Mouse (Mus musculus) myocyte (in vitro differentiated cells): ENCODE results near the gene B4galt3.

Source experiments
- CEBPB ChIP-seq: IDR thresholded peaks from 2 replicates; pipeline ENCODE4 v1.6.1; 2011; ENCODE audit warnings: mild to moderate bottlenecking, moderate library complexity; ENCODE audit not compliant: poor library complexity, insufficient read depth, severe bottlenecking
- MAX ChIP-seq: IDR thresholded peaks from one replicate; pipeline ENCODE4 v1.6.1; 2011; ENCODE audit warnings: low read depth, mild to moderate bottlenecking, control low read depth
- MYOG ChIP-seq, 3 experiments: IDR thresholded peaks; one replicate each; pipeline ENCODE4 v1.6.1; 2011; ENCODE audit warnings: control low read depth in 2 of 3, low read depth in 2 of 3, mild to moderate bottlenecking in 2 of 3; ENCODE audit not compliant: insufficient read length in 2 of 3, control insufficient read depth in 1 of 3, insufficient read depth in 1 of 3
- POLR2A ChIP-seq: IDR thresholded peaks from one replicate; pipeline ENCODE4 v1.6.1; 2011; ENCODE audit warnings: low read depth, mild to moderate bottlenecking, control low read depth, moderate library complexity; ENCODE audit not compliant: insufficient read length
- POLR2AphosphoS2 ChIP-seq: IDR thresholded peaks from one replicate; pipeline ENCODE4 v1.6.1; 2011; ENCODE audit warnings: low read depth, control low read depth; ENCODE audit not compliant: insufficient read length
- REST ChIP-seq: IDR thresholded peaks from one replicate; pipeline ENCODE4 v1.6.1; 2011; ENCODE audit warnings: mild to moderate bottlenecking, control low read depth, moderate library complexity; ENCODE audit not compliant: insufficient read depth, insufficient read length
- USF1 ChIP-seq: IDR thresholded peaks from one replicate; pipeline ENCODE4 v1.6.1; 2011; ENCODE audit warnings: low read depth, mild to moderate bottlenecking, control low read depth, moderate library complexity

DNA sequence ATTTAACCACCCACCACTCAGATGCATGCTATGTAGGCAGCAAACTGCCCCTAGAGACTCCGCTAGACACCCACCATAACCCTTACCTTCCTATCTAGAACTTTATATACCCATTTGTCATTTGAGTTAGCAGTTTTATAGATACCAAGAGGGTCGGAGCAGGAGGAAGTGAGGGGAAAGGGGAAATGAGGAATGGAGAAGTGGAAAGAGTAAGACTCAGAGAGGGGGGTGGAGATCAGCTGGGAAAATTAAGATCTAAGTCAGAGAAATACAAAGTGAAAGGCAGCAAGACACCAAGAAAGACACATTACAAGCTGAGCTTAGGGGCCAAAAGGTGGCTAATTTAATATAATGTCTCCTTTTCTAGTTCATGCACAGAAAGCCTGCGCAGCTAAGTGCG is 35.6 kb upstream of the B4galt3 start:
- TF ChIP-seq MYOG (IDR thresholded peaks at IDR 0.05; ENCODE audit: control insufficient read depth in 1 of 3, insufficient read depth in 1 of 3, insufficient read length in 2 of 3, low read depth in 2 of 3) (no peak), POLR2A (no peak), REST (no peak), CEBPB (no peak), POLR2AphosphoS2 (no peak), MAX (no peak), USF1 (no peak)
